Mouse (Mus musculus) midbrain, embryonic 12.5 days (tissue): ENCODE measurements at regions not wholly inside any gene's neighbourhood (a gene's known extent, or its start where the extent isn't known, plus 50 kb on each side); places are given as distances from the start of the nearest gene placed in this dataset.

ENCODE experiments used
- ATAC-seq: fragments of 200-750 bp; cut with Nextera tagmentation; 2 replicates; pipeline ENCODE4 v1.8.0; 2017; ENCODE audit warnings: low read depth, moderate TSS enrichment, moderate library complexity; ENCODE audit not compliant: low FRiP score
- H3K27ac ChIP-seq: fragments of 300-500 bp; sonication (generic); replicated peaks from 2 replicates; pipeline ENCODE4 v1.5.1; 2016; ENCODE audit warnings: mild to moderate bottlenecking
- H3K27me3 ChIP-seq: fragments of 300-500 bp; sonication (generic); 2 replicates; pipeline ENCODE4 v1.6.1; 2016; ENCODE audit warnings: mild to moderate bottlenecking
- H3K36me3 ChIP-seq: fragments of 300-500 bp; sonication (generic); 2 replicates; pipeline ENCODE4 v1.6.1; 2016
- H3K4me1 ChIP-seq: fragments of 300-500 bp; sonication (generic); 2 replicates; pipeline ENCODE4 v1.6.1; 2016
- H3K4me2 ChIP-seq: fragments of 300-500 bp; sonication (generic); replicated peaks from 2 replicates; pipeline ENCODE4 v1.6.1; 2016; ENCODE audit warnings: mild to moderate bottlenecking, moderate library complexity
- H3K4me3 ChIP-seq: fragments of 300-500 bp; sonication (generic); 2 replicates; pipeline ENCODE4 v1.5.1; 2016; ENCODE audit warnings: mild to moderate bottlenecking
- H3K9ac ChIP-seq: fragments of 300-500 bp; sonication (generic); replicated peaks from 2 replicates; pipeline ENCODE4 v1.6.1; 2016; ENCODE audit warnings: mild to moderate bottlenecking, moderate library complexity
- H3K9me3 ChIP-seq: fragments of 300-500 bp; sonication (generic); 2 replicates; pipeline ENCODE4 v1.6.1; 2016; ENCODE audit warnings: mild to moderate bottlenecking
- WGBS: fragments of 180-500 bp; shearing (Covaris S2); methylation state at CpG from one replicate; pipeline ENCODE4 v1.1.7; 2016; 5-methylcytosine and 5-hydroxymethylcytosine counted together

- no peak overlapping the region for H3K27ac ChIP-seq
- no peak overlapping the region for H3K9ac ChIP-seq
- peaks cover 3% of the 10 kb centered on the region; the same call in 1 of the 2 replicates for H3K27me3 ChIP-seq
- no peak overlapping the region for H3K4me2 ChIP-seq
- H3K4me1 ChIP-seq, result peaks cover 11% of the 10 kb centered on the region
- no peak overlapping the region for H3K4me3 ChIP-seq
- no peaks in the 10 kb centered on the region for H3K9me3 ChIP-seq
- WGBS, result 35% methylated on average over 3 of the region's 3 CpGs
- no peak for ATAC-seq
- no peaks in the 10 kb centered on the region for H3K36me3 ChIP-seq
These were observed 386.3 kb upstream of the Kazn start for GRCm38 (mm10) chr4:142625456-142625855.

DNA sequence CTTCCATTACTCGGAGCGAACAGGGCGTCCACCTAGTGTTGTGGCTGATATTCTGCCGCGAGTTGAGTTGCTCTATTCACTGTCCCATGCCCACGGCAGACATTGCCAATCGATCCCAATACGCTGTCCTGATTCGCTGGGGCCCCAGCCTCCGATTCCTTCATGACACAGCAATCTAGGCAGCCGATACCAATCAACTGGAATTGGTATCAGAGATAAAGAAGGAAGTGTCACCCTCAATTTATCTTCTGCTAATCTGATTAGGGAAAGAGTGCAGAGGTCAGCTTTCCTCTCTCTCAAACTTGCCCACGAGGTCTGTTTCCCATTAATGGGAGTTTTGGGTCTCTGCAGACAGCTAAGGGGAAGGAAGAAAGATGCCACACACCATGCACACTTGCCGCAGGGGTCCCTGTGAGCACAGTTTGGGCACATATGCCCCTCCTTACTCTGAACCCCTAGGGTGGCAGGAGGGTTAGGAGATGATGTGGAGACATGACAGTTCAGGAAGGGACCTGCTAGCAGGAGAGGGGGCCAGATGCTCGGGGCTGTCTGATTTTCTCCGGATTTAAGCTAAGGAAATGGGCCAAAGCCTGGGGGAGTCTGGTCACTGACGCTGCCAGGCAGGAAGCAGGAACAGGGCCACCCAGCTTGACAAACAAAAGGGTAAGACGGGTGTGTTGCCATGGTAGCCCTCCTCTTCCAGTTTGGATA, 383.1 kb upstream of the Kazn start:
- Histone ChIP-seq H3K27ac (no peak overlapping the region), H3K27me3 (peaks cover 7% of the 10 kb centered on the region; the same call in 1 of the 2 replicates), H3K9me3 (no peaks in the 10 kb centered on the region), H3K4me1 (peaks cover 19% of the 10 kb centered on the region), H3K4me2 (0 out of 2 replicates have a peak overlapping the region, but pooled peaks have one; percentile 1), H3K36me3 (no peaks in the 10 kb centered on the region), H3K9ac (no peak overlapping the region), H3K4me3 (no peak overlapping the region)
- WGBS, result 19% methylated on average over 17 of the region's 17 CpGs
- peak; percentile 48; the same call in 1 of the 2 replicates for ATAC-seq

GRCm38 (mm10) chr4:142619396-142619795, 380.2 kb upstream of the Kazn start:
- 65% methylated on average over 8 of the region's 8 CpGs for WGBS
- no peak for ATAC-seq

DNA sequence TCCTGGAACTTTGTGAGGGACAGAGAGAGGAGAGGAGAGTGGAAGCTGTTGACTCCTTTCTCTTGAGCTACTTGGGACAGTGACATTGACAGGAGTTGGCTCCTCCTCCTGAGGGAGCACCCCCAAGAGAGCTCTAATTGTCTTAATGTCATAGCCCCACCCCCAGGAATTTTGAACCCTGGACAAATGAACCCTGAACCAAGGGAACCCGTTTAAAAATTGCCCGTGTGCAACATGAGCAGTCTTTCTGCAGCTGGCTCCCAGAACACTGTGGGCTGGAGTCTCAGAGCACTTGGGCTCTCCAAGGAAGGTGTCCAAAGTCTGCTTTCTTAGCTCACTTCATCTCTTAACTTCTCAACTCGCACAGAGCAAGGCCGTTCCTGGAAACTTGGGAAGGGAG, 379.6 kb upstream of the Kazn start:
- H3K4me2 ChIP-seq, result no peak overlapping the region
- H3K9me3 ChIP-seq, result no peaks in the 10 kb centered on the region
- no peak overlapping the region for H3K9ac ChIP-seq
- H3K27me3 ChIP-seq, result peaks cover 4% of the 10 kb centered on the region; the same call in 1 of the 2 replicates
- no peak overlapping the region for H3K27ac ChIP-seq
- no peak for ATAC-seq
- H3K36me3 ChIP-seq, result no peaks in the 10 kb centered on the region
- H3K4me1 ChIP-seq, result peaks cover 19% of the 10 kb centered on the region
- no peak overlapping the region for H3K4me3 ChIP-seq
- WGBS, result 23% methylated on average over 4 of the region's 4 CpGs

More at GRCm38 (mm10) chr4:142619396-142619795, 380.2 kb upstream of the Kazn start:
- Histone ChIP-seq H3K9me3 (no peaks in the 10 kb centered on the region), H3K9ac (no peak overlapping the region), H3K4me3 (no peak overlapping the region), H3K27ac (no peak overlapping the region), H3K4me2 (no peak overlapping the region), H3K36me3 (no peaks in the 10 kb centered on the region), H3K27me3 (peaks cover 4% of the 10 kb centered on the region; the same call in 1 of the 2 replicates), H3K4me1 (peaks cover 19% of the 10 kb centered on the region)

DNA sequence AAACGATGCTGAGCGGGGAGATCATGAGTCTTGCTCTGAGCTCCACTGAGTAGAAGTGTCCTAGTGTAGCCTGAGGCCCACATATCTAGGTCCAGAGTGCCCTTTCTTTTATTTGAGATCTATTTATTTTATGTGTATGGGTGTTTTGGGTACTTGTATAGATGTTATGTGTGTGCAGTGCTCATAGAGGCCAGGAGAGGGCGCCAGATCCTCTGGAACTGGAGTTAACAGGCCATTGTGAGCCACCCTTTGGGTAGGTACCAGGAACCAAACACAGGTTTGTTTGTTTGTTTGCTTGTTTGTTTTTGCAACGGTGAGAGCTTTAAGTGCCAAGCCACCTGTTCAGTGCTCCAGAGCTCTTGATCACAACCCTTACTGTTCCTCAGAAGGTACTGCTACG, 378.5 kb upstream of the Kazn start:
- Histone ChIP-seq H3K4me2 (no peak overlapping the region), H3K9me3 (no peaks in the 10 kb centered on the region), H3K4me1 (peaks cover 16% of the 10 kb centered on the region), H3K27me3 (peaks cover 4% of the 10 kb centered on the region; the same call in 1 of the 2 replicates), H3K9ac (no peak overlapping the region), H3K4me3 (no peak overlapping the region), H3K27ac (no peak overlapping the region), H3K36me3 (no peaks in the 10 kb centered on the region)
- WGBS, result 60% methylated on average over 5 of the region's 5 CpGs
- ATAC-seq, result no peak

DNA sequence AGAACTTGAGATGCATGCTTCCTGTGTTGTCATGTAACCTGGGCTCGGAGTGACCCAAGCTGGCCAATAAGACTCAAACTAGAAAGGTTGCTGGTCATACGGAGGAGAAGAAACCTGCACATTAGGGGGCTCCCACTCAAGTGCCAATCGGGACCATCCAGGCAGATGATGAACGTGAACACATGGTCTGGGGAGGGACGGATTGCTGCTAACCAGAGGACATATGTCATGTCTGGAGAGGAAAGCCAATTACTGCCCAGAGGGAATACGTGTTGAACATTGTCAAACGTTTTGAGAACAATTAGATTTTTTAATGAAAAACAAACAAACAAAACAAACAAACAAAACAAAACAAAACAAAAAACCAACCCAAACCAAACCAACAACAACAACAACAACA, 377.7 kb upstream of the Kazn start:
- H3K4me1 ChIP-seq, result peaks cover 8% of the 10 kb centered on the region; the same call in 1 of the 2 replicates
- no peak overlapping the region for H3K4me3 ChIP-seq
- H3K9ac ChIP-seq, result no peak overlapping the region
- 87% methylated on average over 7 of the region's 7 CpGs for WGBS
- ATAC-seq, result no peak
- peaks cover 4% of the 10 kb centered on the region; the same call in 1 of the 2 replicates for H3K27me3 ChIP-seq
- no peak overlapping the region for H3K27ac ChIP-seq
- H3K4me2 ChIP-seq, result no peak overlapping the region
- no peaks in the 10 kb centered on the region for H3K36me3 ChIP-seq
- H3K9me3 ChIP-seq, result no peaks in the 10 kb centered on the region

GRCm38 (mm10) chr4:142605098-142605497, 365.9 kb upstream of the Kazn start:
- no peaks in the 10 kb centered on the region for H3K4me1 ChIP-seq
- no peak overlapping the region for H3K4me3 ChIP-seq
- H3K27me3 ChIP-seq, result no peaks in the 10 kb centered on the region
- no peak overlapping the region for H3K27ac ChIP-seq
- no peak for ATAC-seq
- no peaks in the 10 kb centered on the region for H3K36me3 ChIP-seq
- WGBS, result 91% methylated on average over 3 of the region's 3 CpGs
- no peaks in the 10 kb centered on the region for H3K9me3 ChIP-seq
- H3K9ac ChIP-seq, result no peak overlapping the region
- H3K4me2 ChIP-seq, result no peak overlapping the region

DNA sequence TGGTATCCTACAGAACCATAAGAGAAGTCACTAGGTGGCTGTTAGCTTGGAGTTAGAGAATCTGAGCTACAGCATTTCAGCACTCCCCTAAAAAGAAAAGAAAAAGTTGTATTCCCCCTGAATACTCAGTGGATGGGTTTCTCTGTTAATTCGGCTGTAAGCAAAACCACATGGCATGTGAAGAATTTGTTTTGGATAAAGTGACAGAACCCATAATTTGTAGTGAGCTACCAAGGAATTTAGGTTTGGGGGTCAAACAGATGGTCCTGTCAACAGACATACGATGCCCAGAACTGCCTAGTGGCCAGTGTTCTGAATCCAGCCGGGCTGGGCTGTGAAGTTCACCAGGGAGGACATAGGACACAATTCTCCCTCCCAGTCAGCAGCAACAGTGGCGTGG, 358.0 kb upstream of the Kazn start:
- 75% methylated on average over 4 of the region's 4 CpGs for WGBS
- H3K9me3 ChIP-seq, result no peaks in the 10 kb centered on the region
- no peak overlapping the region for H3K4me3 ChIP-seq
- H3K9ac ChIP-seq, result no peak overlapping the region
- no peak overlapping the region for H3K4me2 ChIP-seq
- H3K4me1 ChIP-seq, result no peaks in the 10 kb centered on the region
- no peak for ATAC-seq
- no peaks in the 10 kb centered on the region for H3K27me3 ChIP-seq
- no peaks in the 10 kb centered on the region for H3K36me3 ChIP-seq
- H3K27ac ChIP-seq, result no peak overlapping the region

- Histone ChIP-seq H3K4me3 (no peak overlapping the region), H3K9me3 (no peaks in the 10 kb centered on the region), H3K4me2 (no peak overlapping the region), H3K27me3 (no peaks in the 10 kb centered on the region), H3K27ac (0 out of 2 replicates have a peak overlapping the region, but pooled peaks have one; percentile 30), H3K9ac (no peak overlapping the region), H3K4me1 (peaks cover 17% of the 10 kb centered on the region), H3K36me3 (no peaks in the 10 kb centered on the region)
- ATAC-seq, result no peak
- 65% methylated on average over 7 of the region's 7 CpGs for WGBS
These were observed 350.0 kb upstream of the Kazn start for GRCm38 (mm10) chr4:142589084-142589741.

DNA sequence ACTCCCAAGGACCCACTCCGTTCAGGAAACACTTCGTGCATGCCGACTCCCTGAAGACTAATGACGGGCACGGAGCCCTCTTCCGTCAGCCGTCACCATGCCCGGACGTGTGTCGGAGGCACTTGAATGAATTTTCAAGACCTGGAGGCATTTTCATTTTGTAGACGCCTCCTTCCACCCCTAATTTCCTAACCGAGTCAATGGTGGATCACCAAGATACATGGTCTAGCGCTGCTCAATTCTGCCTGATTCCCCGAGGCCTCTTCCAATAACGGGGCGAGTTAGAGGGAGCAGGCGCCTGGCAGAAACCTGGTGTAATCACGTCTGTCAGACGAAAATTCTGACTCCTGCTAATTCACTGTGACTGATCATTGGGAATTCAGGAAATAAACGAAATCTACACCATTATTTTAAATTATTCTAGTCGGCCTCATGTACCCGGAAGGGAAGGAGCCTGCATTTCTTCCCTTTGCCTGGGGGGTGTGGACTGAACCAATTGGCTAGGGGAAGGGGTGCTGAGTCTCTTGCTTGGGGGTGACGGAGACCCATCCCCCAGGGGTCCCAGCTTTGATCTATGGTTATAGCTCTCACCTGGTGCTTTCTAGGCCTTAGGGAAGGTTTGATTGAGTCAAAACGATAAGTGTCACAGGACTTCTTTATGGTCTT, 349.4 kb upstream of the Kazn start:
- Histone ChIP-seq H3K36me3 (no peaks in the 10 kb centered on the region), H3K4me3 (no peak overlapping the region), H3K27me3 (no peaks in the 10 kb centered on the region), H3K27ac (0 out of 2 replicates have a peak overlapping the region, but pooled peaks have one; percentile 10), H3K9me3 (no peaks in the 10 kb centered on the region), H3K4me2 (no peak overlapping the region), H3K9ac (no peak overlapping the region), H3K4me1 (peaks cover 17% of the 10 kb centered on the region)
- peak; percentile 52; the same call in 1 of the 2 replicates for ATAC-seq
- WGBS, result 71% methylated on average over 24 of the region's 24 CpGs

DNA sequence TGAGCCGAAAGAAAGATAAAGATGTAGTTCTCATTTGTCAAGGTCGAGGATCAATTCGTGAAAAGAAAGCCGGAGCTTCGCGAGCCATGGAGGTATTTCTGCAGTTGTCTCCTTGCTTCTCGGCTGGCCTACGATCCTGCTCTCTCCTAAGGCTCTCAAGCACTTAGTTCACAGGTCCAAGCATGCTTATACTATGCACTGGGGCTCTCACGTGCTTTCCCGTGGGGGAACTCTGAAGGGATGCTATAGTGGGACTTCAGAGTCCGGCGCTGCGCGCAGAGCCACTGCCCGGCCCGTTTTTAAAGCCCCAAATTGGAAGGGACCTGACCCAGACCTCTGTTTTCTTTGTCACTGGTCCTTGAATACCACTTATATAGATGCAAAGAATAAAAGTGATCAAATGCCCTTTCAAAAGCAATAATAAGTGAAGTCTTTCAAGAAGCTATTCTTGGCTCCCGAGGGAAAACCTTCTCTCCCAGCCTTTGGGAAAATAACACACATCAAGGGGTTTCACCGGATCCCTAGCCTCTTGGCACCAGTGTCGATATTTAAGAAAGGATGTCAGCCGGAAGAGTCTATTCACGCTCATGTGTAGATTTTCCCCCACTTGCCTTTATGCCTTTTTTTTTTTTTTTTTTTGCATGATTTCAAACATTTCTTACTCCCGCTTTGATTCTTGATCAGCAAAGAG, 348.3 kb upstream of the Kazn start:
- peaks cover 17% of the 10 kb centered on the region for H3K4me1 ChIP-seq
- 53% methylated on average over 22 of the region's 22 CpGs for WGBS
- no peak for ATAC-seq

More for the DNA sequence above, 348.3 kb upstream of the Kazn start:
- Histone ChIP-seq H3K4me2 (no peak overlapping the region), H3K27me3 (no peaks in the 10 kb centered on the region), H3K9ac (no peak overlapping the region), H3K4me3 (no peak overlapping the region), H3K36me3 (no peaks in the 10 kb centered on the region), H3K9me3 (no peaks in the 10 kb centered on the region), H3K27ac (no peak overlapping the region)
